Mouse (Mus musculus) Muller cell, postnatal 12 days (primary cell): ENCODE results near the gene Hes3.

Experiments
- DNase-seq: peaks from one replicate; pipeline ENCODE4 v3.0.0-alpha.2; 2015; ENCODE audit errors: inconsistent ontology term

The Hes3 gene

DNA sequence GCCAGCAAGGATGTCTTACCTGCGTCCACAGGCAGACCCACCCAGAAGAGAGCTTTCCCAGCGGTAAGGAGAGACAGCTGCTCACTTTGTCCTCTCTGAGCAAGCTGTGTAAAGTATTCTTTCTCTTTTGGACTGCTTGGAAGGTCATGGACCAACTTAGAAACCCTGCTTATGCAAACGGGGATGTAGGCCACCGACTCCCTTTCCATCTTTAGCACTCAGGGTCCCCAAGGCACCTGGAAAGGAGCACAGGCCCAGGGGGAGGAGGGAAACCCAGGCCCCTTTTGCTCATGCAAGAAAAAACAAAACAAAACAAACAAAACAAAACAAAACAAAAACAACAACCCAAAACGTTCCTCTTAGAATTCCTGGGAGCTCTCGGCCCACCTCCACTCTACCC is at the start of gene Hes3:
Gene Hes3 (minus strand): TSS at position 101 of the 400 bp plus-strand sequence.
- DNase-seq, result no peak

DNA sequence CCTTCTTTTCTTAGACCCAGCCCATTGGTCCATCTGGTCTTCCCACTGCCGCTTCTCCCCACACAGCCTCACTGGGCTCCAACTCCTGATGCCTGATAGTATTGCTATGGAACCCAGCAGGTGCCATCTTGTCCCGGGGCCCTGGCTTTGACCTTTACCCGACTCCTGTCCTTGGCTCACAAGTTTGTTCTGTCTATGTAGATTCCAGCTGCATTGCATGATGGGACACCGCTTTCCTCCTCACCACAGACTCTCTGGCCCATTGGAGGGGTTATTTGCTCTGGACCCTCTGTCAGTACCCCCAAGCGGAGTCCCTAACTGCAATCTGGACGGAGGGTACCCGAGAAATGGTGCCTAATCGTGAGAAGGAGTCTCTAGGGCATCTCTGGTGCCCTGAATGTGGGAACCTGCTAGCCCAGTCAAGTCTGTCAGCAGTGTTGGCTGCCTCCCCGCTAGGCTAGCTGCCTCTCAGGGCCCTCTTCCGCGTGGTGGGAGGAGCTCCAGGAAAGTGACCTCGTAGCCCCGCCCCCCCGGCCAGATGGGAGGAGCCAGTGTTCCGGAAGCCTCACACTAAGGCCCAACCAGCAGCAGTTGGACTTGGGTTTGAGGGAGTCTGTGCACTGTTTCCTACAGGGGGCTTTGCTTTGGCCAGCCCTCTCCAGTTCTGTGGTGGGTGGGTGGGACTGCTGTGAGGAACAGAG is 49.3 kb upstream of the Hes3 start:
- DNase-seq, result peak; percentile 18

DNA sequence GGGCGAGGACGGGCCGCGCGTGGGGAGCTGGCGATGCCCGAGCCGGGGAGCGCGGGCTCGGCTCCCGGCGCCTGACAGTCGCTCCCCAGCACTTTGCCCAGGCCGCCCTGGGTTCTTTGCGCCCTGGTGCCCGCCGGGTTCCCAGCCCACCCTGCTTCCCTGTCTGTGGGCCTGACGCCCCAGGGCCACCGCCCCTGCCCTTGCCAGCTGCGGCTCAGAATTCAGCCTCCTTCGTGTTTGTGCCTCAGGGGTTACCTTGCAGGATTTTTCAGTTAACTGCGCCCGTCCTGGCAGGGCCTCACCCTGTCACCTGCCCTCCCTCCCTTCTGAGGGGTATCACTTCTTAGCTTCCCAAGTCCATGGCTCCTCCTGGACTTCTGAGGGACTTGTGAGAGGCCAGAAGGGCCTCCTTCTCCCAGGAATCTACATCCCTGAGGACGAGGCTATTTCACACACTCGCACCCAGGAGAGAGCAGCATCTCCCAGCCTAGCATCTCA is 47.9 kb upstream of the Hes3 start:
- DNase-seq, result no peak

DNA sequence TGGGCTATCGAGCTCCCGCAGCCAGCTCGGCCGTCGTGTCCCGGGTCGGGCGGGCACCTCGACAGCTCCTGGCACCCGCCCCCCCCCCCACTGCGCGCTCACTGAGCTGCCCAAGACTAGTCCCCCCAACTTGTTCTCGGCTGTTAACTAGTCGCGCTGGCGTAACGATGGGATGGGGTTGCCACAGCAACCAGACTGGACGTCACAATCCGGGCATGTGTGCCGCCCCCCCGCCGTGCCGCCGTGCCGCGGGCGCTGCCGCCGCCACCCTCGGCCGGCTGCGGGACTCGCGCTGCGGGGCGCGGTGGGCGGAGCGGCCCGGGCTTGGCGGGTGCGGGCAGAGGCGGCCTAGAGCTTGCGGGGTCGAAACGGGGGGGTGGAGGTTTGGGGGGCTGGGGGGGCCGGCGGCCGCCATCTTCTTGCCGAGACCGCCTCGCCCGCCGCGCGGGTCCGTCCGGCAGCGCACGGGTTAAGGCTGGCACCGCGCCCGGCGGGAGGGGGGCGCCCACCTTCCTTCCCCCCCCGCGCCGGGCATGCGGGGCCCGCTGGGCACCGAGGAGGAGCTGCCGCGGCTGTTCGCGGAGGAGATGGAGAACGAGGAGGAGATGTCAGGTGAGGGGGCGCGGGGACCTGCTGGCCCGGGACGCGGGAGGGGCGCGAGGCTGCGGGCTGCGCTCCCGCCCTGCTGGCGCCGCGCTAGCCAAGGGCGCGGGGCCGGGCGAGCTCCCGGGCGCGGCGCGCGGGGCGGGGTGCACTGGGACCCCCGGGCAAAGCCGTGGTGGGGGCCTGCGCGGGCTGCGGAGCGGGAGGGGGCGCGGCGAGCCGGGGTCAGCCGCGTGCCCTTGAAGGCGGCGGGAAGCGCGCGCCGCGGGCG is 47.2 kb upstream of the Hes3 start, which contains the start of gene Chd5:
Gene Chd5 (plus strand): TSS at position 233 of the 874 bp plus-strand sequence.
- DNase-seq, result no peak

DNA sequence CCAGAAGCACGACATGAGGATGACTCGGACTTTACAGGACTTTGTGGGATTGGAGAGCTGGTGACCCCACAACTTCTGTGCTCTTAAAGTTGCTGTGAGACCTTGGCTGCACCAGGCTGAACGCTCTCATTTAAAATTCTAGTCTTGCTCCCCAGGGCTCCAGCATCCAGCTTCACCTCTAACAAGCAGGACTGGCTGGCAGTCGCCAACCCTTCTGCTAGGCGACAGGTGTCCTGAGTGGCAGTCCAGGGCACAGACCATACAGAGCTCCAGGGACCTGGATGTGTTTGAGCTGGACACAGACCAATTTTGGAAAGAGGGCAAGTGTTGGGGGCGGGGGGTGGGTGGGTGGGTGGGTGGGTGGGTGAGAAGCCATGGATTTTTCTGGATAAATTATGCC is 46.3 kb upstream of the Hes3 start:
- no peak for DNase-seq

DNA sequence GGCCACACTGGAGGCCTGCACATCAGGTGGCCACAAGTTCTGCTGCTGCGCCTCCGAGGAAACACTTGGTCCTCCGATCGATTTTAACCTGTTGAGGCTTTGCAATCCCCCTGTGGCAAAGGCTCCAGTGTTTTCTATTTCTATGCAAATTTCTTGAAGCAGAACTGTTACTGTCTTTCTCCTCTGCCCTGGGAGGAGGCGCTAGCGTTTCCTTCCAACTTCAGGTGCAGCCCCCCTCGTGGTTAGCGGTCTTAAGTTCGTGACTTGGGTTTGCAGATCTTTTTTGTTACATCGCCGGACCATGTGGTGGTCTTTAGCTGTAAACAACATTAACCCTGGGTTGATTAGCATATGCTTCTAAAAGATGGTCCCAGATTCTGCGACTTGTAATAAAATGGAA is 42.1 kb upstream of the Hes3 start:
- DNase-seq, result no peak

DNA sequence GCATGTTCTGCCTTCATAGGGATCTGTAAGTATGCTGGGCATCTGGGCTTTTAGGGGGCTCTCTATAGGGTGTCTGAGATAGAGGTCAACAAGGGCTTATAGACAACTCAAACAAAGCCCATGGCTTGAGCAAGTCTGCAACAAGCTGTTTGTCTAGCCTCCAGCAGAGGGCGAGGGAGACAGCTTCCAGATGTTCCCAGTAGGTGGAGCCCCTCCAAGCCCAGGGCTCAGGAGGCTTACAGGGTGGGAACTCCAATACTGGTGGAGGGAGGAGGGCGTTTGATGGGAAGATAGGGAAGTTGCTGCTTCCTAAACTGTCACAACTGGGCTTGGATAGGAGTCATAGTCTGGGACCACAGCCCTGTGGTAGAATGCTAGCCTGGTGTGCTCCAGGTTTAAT is 41.5 kb upstream of the Hes3 start:
- DNase-seq, result peak; percentile 59

DNA sequence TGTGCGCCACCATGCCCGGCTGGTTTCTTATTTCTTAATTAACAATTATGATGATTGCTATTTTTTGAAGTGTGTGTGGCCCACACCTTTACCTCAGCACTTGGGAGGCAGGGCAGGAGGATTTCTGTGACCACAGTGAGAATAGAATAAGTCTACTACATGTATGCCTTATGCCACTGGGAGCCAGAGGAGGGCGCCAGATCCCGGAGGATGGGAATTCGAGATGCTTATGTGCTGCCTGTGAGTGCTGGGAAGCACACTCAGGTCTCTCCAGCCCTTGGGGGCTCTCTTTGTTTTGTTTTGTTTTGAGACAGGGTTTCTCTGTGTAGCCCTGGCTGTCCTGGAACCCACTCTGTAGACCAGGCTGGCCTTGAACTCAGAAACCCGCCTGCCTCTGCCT is 37.2 kb upstream of the Hes3 start:
- DNase-seq, result peak; percentile 59

DNA sequence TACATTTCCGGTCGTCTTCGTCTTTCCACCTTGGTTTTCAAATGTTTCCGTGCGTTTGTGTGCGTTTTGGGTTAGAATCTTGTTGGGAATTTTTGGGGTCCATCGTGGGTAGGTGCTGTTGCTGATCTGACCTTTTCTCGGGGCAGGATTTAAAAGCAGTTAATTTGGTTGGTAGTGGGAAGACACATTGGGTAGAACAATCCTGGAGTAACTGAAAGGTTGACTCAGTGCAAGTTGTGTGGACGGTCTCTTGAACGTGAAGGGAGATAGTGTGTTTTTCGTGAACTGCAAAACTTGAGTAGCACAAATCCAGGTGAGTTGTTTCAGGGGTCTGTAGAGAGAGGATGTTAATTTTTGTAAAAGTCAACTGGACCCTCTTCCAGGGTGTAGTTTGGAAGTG is 35.1 kb upstream of the Hes3 start:
- DNase-seq, result no peak

DNA sequence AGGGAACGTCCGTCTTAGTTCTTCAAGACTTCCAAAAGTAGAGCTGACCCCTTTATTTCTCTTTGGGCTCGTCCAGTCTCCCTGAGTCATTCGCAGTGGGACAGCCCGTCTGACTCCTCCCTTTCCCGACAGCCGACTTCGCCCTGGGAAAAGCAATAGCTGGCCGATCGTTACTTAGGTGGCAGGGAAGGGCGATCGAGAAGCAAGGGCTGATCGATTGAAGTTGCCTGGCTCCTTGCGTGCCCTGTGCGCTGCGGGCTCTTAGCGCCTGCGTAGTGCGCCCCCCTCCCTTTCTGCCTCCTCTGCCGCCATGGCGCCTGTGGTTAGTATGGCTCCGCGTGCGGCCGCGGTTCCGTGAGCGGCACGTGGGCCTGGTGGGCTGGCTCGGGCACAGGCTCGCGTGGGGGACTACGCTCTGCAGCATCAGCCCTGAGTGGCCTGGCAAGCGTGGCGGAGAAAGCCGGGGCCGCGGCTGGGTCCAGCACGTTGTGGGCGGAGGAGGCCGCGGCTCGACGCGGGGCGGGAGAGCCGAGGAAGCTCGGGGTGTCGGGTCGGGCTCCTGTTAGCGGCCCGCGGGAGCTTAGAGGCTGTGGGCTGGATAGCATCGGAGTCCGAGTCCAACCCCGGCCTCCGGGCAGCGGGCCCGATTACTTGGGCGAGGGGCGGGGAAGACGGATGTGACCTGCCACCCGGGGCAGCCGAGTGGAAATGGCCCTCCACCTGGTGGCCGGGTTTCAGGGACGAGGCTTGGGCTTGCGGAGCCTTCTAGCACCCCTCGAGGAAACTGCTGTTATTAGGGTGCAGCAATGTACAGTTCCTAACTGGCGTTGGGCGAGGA is 34.3 kb upstream of the Hes3 start, which contains the start of gene Rpl22:
Gene Rpl22 (plus strand): TSS at position 169 of the 838 bp plus-strand sequence.
- DNase-seq, result peak; percentile 97

DNA sequence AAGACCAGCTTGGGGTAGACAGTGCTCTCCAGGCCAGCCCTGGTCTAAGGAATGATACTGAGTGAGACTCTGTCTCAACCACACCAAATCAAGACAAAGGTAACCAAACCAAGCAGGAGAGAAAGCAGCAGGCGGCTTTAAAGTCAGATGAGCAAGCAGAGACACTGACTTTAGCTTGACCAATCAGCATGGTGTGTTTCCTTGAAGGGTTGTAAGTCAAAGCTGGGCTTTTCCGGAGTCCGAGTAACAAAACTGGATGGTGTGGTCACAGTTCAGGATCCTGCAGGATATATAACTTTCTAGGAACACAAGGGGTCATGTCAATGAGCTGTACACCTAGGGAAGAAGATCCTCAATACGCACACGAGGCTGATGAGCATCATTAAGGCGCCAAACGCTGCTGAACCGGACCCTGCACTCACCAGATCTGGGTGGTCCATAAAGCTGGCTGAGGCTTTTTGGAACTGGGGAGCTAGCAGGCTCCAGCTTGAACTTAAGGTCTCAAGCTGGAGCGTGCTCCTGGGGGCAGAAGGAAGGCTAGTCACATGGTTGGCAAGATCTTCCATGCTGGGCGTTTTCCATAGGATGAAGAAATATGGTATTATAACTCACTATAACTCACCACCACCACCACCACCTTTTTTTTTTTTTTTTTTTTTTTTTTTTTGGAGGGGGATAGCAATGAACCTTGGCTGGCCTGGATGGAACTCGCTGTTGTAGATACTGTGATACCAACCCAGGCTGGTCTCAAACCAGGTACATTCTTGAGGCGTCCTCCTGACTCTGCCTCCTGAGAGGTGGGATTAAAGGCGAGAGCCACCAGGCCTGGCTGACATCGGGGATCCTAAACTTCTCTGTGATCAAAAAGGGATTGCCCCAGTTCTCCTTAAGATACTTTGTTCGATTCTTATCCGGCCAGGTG is 33.4 kb upstream of the Hes3 start:
- no peak for DNase-seq

DNA sequence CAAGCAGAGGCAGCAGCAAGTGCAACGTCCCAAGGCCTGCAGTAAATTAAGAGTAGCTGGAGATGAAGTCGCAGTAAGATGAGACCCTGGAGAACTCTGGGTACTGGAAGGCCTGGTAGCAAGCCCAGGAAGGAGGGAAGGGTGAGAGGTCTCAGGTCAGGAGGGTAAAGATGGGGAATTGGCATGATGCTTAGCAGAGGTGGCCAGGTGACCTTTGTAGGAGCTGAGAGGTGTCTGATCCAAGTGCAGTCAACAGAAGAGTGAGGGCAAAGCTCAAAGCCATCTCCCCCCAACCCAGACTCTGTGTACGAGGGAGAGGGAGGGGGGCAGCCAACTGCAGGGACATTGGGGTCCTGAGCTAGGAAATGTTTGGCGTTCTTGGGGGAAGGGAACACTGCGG is 30.0 kb upstream of the Hes3 start:
- no peak for DNase-seq

DNA sequence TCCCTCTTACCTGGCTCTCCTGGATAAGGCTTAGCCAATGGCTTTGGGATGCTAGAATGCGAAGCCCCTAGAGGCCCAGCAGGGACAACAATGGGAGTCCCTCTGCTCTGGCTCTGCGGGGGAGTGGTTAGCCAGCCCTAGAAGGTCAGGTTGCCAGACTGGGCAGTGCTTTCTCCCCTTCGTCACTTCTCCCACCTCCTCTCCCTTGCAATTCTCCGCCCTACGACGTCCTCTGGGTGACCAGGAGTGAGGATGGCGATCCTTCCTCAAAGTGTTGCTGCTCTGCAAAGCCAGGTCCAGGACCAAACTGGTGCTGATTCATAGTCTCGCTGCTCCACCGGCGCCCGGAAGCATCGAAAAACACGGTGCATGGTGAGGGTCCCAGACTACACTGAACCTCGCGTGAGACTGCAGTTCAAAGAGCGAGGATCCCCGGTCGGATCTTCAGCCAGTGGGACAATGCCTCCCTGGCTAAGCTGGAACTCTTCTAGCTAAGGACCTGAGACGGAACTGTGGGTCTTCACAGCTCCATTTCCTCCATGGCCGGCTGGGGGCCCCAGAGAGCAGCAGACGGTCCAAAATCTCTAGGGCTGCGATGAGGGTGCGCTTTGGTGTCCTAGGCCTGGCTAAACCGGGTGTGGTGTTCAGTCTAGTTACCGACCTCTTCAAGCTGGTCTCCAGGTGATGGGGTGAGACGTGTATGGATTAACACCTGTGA is 27.2 kb upstream of the Hes3 start, which contains the start of gene Rnf207:
Gene Rnf207 (minus strand): TSS at position 477 of the 718 bp plus-strand sequence.
- DNase-seq, result peak; percentile 59

DNA sequence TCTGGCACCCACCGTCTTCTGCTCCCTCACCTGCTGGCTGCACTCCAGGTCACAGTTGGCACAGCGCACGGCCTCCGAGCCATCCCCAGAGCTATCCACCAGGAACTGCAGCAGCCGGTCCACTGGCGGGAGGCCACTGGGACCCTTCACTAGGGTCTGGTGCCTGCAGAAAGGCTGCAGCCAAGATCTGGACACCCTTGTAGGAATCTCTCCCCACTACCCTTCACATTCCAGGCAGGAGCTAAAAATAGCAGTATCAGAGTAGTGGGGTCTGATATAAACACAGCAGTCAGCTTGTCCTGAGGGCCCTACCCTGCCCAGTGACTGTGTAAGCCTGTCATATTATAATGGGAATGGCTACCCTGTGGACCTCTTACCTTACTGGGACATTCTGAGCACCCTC is 26.2 kb upstream of the Hes3 start:
- no peak for DNase-seq

DNA sequence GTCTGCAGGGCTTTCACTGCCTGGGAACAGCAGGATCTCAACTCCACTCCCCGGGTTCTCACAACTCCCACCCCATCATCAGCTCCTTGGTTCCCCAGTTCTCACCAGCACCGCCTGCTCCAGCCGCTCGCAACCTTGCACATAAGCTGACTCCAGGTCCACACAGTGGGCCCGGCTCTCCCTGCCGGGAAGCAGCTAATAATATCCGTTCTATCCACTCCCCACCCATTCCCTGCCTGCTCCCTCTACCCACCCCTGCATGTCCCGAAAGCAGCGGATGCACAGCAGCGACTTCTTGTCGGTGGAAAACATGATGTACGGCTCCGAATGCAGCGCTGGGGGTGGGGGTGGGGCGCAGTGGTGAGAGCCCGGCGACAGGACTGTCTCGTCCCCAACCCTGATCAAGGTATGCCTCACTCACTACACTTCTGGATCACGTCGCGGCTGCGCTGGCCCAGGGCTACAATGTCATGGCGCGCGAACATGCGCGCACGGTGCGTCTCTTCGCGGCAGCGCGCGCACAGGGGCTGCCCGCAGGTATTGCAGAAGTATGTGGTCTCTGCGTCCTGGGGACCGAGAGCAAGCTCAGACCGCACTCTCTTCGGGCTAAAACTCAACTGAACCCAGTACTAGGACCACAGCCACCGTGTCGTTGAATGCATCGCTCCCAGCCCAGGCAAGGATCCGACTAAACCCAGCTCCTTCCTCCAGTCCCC is 24.2 kb upstream of the Hes3 start:
- DNase-seq, result no peak

DNA sequence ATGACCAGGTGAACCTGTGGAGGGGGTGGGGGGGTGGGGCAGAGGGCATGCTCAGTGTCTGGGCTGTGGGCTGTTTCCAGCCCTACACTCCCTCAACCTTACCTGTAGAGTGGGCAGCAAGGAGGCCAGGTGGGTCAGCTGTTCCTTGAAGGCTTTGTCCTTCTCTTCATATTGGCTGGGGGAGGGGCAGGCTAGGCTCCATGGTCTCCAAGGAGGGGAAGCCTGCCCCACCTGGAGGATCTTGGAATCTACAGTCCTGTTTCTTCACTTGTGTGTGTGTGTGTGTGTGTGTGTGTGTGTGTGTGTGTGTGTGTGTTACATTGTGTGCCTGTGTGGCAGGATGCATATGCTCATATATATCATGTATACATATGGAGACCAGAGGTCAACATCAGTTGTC is 22.5 kb upstream of the Hes3 start:
- DNase-seq, result no peak

DNA sequence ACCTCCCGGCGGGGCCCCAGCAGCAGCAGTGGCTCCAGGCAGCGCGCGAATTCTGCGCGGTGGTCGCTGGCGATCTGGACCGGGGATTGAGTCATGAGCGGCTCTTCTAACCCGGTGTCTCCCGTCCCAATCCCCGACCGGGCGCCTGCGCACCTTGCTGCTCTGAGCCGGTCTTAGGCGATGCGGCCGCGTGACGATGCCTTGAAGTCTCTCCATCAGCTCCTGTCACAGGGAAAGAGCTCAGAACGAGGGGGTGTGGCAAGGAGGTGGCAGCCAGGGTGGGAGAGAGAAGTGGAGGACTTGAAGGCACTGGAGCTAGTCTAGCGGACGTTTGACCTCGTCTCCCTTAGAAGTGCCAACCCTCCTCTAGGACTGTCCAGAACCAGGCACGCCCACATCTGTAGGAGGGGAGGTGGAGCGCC is 21.8 kb upstream of the Hes3 start:
- DNase-seq, result peak; percentile 56

DNA sequence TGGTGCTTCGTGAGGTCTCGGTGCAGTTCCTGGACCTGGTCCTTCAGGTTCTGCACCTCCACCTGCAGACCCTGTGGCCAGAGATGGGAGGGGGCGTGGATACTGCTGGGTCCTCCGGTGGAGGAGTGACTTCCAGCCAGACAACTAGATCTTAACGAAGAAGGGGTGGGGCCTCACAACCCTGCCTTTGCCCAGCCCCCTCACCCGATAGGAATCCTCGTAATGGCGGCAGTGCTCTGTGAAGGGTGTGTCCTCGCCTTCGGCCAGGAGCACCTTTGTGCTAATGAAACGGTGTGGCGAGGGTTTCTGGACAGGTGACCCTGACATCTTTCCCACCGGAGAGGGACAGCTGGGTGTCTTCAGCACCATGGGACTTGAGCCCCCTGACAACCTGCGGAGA is 20.7 kb upstream of the Hes3 start:
- DNase-seq, result no peak

DNA sequence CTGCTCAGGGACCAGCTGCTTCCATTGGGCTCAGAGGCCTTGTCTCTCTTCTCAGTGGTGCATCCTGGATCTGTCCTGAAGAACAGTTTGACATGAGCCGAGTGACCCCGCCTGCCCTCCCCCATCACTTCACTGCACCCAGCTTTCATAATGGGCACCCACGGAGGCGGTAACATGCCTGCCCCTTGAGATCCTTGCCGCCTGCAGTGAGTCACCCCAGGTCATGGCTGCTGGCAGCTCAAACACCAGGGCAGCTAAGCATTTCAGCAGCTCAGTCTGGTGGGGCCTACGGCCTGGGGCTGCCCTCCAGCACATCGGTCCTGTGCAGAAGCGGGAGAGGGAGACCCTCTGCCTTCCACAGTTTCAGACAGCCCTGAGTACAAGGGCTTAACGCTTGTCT is 16.1 kb upstream of the Hes3 start:
- no peak for DNase-seq
